ENCODE assay signal across 12 mouse cellular contexts in the genomic region with DNA sequence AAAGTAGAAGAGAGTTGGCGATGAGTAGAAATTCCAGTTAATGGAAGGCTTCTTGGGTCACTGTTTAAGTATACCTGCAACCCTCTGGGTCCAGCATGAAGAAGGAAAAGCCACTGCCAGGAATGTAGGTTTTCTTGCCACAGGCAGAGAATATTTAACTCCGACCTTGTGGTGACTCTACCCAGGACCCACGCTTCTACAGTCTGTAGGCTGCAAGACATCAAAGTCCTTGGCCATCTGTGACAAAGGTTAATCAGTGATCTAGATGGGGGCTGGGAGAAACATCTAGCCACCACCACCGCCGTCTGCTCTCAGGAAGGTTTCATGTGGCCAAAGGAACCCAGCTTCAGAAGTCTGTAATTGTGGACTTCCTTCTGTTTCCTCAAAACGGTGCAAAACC.
DNase-seq lines count a peak whose midpoint lies in the region; ATAC-seq lines count a peak whose summit lies in the region.
"Had no signal": no experiment of that assay in that cellular context is flagged by ENCODE, and none has a peak within 500 bp of the region (broad histone marks: within the 10 kb centered on the region; RNA-seq: fewer than 3 reads in every experiment).

No protein-coding gene starts in this region.

- DNase-seq in forebrain, embryonic 10.5 days (ENCODE audit: extremely low spot score, low spot score), result no peak
- DNase-seq in lung, postnatal 10 days, result no peak
- peak; percentile 50 to 72 for DNase-seq in kidney, postnatal 4 days
- DNase-seq in yolk sac, embryonic 10.5 days (ENCODE audit: low spot score), result peak; percentile 82
- no peak for DNase-seq in layer of hippocampus, adult 9-11 months
- no peak for DNase-seq in cerebellum, postnatal 4 days (ENCODE audit: low spot score in 2 of 2)
- DNase-seq: adrenal gland, adult 8-10 months; cerebellum, adult 11 months; thymus, postnatal 4 days had no signal

- H3K27ac ChIP-seq in forebrain, embryonic 10.5 days, result peak overlapping the region; percentile 53; the same call in 1 of the 2 replicates
- no peak overlapping the region for H3K27ac ChIP-seq in forebrain, embryonic 15.5 days (replicated peaks)
- H3K27ac ChIP-seq in lung, embryonic 16.5 days (ENCODE audit: low read length), result peak overlapping the region; percentile 74
- H3K27ac ChIP-seq: macrophage had no signal

- H3K4me3 ChIP-seq in forebrain, embryonic 10.5 days, result no peak overlapping the region
- H3K4me3 ChIP-seq in forebrain, embryonic 15.5 days, result no peak overlapping the region
- no peak overlapping the region for H3K4me3 ChIP-seq in lung, embryonic 16.5 days (ENCODE audit: low read length)

- no peaks in the 10 kb centered on the region for H3K36me3 ChIP-seq in forebrain, embryonic 10.5 days (replicated peaks)
- H3K36me3 ChIP-seq in forebrain, embryonic 15.5 days, result no peaks in the 10 kb centered on the region; the same call in 1 of the 2 replicates
- H3K36me3 ChIP-seq in lung, embryonic 16.5 days (ENCODE audit: control insufficient read depth, insufficient read depth, low read length), result no peaks in the 10 kb centered on the region

- ATAC-seq in forebrain, embryonic 15.5 days (replicated peaks), result no peak
- no peak for ATAC-seq in lung, embryonic 16.5 days (ENCODE audit: low read depth)

- H3K9me3 ChIP-seq in forebrain, embryonic 10.5 days, result no peaks in the 10 kb centered on the region
- no peaks in the 10 kb centered on the region for H3K9me3 ChIP-seq in forebrain, embryonic 15.5 days
- H3K9me3 ChIP-seq in lung, embryonic 16.5 days (ENCODE audit: control insufficient read depth, low read length), result no peaks in the 10 kb centered on the region

- no peak overlapping the region for H3K4me2 ChIP-seq in forebrain, embryonic 15.5 days (replicated peaks)
- H3K4me2 ChIP-seq in lung, embryonic 16.5 days (ENCODE audit: low read depth, low read length), result no peak overlapping the region

- whole genome bisulfite sequencing in forebrain, embryonic 10.5 days, result 76% methylated on average over 6 of the region's 6 CpGs
- WGBS in forebrain, embryonic 15.5 days, result 89% methylated on average over 6 of the region's 6 CpGs
- 57% methylated on average over 6 of the region's 6 CpGs for WGBS in lung, embryonic 16.5 days

- H3K27me3 ChIP-seq in forebrain, embryonic 10.5 days (ENCODE audit: poor library complexity, severe bottlenecking), result no peaks in the 10 kb centered on the region
- H3K27me3 ChIP-seq in forebrain, embryonic 15.5 days, result no peaks in the 10 kb centered on the region
- no peaks in the 10 kb centered on the region for H3K27me3 ChIP-seq in lung, embryonic 16.5 days (ENCODE audit: control insufficient read depth, insufficient read depth, low read depth, low read length)

- no peak overlapping the region for H3K9ac ChIP-seq in forebrain, embryonic 15.5 days (replicated peaks)
- H3K9ac ChIP-seq in lung, embryonic 16.5 days (ENCODE audit: low read length), result no peak overlapping the region

- peaks cover 12% of the 10 kb centered on the region for H3K4me1 ChIP-seq in forebrain, embryonic 10.5 days
- peaks cover 34% of the 10 kb centered on the region for H3K4me1 ChIP-seq in forebrain, embryonic 15.5 days
- H3K4me1 ChIP-seq in lung, embryonic 16.5 days (replicated peaks; ENCODE audit: control insufficient read depth, insufficient read depth, low read length), result peaks cover 19% of the 10 kb centered on the region

Comparison
In these comparisons a context has a peak if more than half of its experiments do, and no peak if none do; other contexts are left out.
1. DNase-seq: peak in kidney, postnatal 4 days (2 of 2) and yolk sac, embryonic 10.5 days (single experiment); none in forebrain, embryonic 10.5 days (single experiment), lung, postnatal 10 days (single experiment), layer of hippocampus, adult 9-11 months (single experiment) and cerebellum, postnatal 4 days (0 of 2).